Mouse (Mus musculus) myocyte (in vitro differentiated cells): ENCODE measurements around the gene Cbx1.

Experiments used
- CEBPB ChIP-seq: IDR thresholded peaks from 2 replicates; pipeline ENCODE4 v1.6.1; 2011; ENCODE audit warnings: mild to moderate bottlenecking, moderate library complexity; ENCODE audit not compliant: poor library complexity, insufficient read depth, severe bottlenecking
- E2F4 ChIP-seq: IDR thresholded peaks from one replicate; pipeline ENCODE4 v1.6.1; 2011; ENCODE audit warnings: mild to moderate bottlenecking, control low read depth, moderate library complexity; ENCODE audit not compliant: insufficient read depth
- MAX ChIP-seq: IDR thresholded peaks from one replicate; pipeline ENCODE4 v1.6.1; 2011; ENCODE audit warnings: low read depth, mild to moderate bottlenecking, control low read depth
- POLR2A ChIP-seq: IDR thresholded peaks from one replicate; pipeline ENCODE4 v1.6.1; 2011; ENCODE audit warnings: low read depth, mild to moderate bottlenecking, control low read depth, moderate library complexity; ENCODE audit not compliant: insufficient read length
- POLR2AphosphoS2 ChIP-seq: IDR thresholded peaks from one replicate; pipeline ENCODE4 v1.6.1; 2011; ENCODE audit warnings: low read depth, control low read depth; ENCODE audit not compliant: insufficient read length
- TCF12 ChIP-seq: IDR thresholded peaks from one replicate; pipeline ENCODE4 v1.6.1; 2011; ENCODE audit warnings: mild to moderate bottlenecking, control low read depth; ENCODE audit not compliant: poor library complexity, insufficient read depth, severe bottlenecking
- TCF3 ChIP-seq: IDR thresholded peaks from one replicate; pipeline ENCODE4 v1.6.1; 2011; ENCODE audit warnings: low read depth, control low read depth; ENCODE audit not compliant: insufficient read length
- USF1 ChIP-seq: IDR thresholded peaks from one replicate; pipeline ENCODE4 v1.6.1; 2011; ENCODE audit warnings: low read depth, mild to moderate bottlenecking, control low read depth, moderate library complexity

DNA sequence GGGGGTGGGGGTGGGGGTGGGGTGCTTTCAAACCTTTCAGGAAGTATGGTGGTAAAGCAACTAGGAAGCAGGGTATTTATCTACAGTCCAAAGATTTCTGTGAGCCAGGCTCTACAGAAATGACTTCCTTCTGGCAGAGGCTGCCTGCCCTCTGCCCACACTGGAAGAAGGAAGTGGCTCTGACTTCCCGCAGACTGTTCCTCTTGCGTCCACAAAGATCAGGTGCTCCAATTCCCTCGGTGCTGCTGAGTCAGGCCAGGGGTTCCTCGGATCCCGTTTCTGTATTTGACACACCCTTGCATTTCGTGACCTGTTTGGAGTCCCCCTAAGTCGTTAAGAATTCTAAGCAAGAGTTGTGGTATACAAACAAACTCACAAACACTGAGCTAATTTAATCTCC lies 23.3 kb upstream of the Cbx1 start:
- TF ChIP-seq POLR2A (no peak), USF1 (no peak), TCF12 (no peak), CEBPB (no peak), E2F4 (no peak), MAX (no peak), POLR2AphosphoS2 (no peak), TCF3 (no peak)
